Mouse (Mus musculus) naive thymus-derived CD4-positive, alpha-beta T cell, adult 2 months (primary cell): ENCODE measurements at regions not wholly inside any gene's neighbourhood (a gene's known extent, or its start where the extent isn't known, plus 50 kb on each side); places are given as distances from the start of the nearest gene placed in this dataset.

Experiments
- DNase-seq: peaks from one replicate; pipeline ENCODE4 v3.0.0-alpha.2; 2011; ENCODE audit warnings: low read depth

DNA sequence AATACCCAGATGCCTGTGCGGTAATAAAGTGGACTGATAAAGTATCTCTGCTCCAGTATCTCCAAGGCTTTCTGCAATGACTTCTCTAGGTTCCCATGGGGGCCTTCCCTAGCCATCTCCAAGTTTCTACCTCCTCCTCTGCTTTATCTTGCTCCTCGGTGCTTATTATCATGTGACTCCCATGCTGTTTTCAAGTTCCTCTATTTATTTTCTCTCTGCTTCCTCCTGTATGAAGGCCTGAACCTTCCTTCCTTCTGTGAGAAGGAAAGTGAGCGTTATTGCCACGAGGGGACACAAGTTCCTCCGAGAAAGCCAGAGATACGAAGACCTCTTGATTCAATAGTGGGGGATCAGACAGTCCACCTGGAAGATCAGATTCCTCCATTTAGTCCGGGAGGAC is 77.4 kb upstream of the Pkdcc start:
- DNase-seq, result no peak

DNA sequence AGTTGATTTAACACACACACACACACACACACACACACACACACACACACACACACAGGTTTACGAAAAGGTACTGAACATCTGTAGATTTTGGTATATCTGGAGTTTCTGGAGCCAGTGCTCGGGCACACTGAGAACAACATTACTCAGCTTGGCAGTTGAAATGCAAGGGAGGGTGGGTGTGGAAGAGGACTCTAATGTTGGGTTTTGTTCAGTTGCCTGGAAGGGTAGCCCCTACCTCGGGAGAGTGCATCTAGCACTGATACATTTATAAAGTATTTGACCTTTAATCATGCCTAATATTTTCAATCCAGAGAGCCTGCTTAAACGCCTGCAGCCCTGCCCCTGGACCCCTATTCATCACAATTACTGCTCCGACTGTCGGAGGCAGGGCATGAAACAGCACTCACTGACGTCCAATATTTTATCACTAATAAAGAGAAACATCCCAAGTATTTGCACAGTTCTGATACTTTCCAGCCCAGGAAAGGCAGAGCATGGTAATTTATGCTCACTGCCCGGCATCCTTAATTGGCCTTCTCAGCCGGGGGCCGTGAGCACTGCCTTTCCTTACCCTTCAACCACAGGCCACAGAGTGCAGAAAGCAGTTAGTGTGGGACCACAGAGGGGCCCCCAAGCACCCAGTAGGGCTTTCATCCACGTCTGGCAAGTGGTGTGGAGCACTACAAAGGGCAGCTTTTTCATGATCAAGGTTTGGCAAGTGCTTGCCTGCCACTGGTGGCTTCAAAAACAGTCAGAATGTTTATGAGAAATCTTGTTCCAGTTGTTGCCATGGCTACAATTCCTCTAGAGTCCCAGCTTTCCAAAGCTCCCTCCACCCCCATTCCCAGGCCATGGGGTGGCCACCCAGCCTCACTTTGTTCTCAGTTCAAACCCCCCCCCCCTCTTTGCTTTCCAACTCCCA is 76.3 kb upstream of the Pkdcc start:
- DNase-seq, result no peak

DNA sequence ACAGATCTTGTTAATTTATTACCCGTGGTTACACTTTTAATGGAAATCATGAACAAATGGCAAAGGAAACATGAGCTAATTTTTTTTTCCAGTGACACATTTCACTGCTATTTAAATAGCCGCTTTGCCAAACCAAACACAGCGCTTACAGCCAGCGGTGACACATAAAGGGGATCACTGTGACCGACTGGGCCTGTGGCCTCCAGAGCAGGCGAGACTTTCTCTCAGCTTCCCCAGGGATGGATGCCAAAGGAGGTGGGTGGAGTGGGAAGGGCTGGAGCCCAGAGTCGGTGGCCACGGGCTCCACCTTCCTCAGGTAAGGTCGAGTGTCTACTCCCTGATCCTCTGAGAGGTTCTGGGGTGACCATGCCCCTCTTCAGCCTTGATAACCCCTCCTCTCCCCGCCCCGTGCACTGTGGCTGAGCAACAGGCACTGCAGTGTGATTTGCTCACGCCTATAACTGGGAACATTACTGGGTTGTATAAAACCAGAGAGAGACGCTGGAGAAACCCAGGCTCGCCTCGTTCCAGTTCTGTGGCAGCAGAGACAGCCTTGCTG is 66.6 kb upstream of the Pkdcc start:
- DNase-seq, result no peak

DNA sequence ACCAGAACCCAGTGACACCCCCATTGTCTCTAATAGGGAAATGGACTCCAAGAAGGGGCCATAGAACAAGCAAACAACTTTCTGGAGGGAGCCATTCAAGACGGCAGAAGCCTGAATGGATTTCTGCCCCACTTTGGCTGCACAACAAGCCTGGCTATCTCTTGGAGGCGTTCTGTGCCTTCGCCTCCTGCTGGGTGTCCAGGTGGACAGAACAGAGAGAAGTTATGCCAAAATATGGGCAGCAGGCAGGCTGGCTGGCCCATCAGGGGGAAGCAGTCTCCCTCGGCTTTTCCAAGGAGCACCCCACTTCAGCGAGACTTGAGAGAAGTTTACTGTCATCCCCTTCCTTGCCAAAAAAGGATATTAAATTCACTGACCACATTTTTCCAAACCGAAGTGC is 65.8 kb upstream of the Pkdcc start:
- DNase-seq, result no peak

DNA sequence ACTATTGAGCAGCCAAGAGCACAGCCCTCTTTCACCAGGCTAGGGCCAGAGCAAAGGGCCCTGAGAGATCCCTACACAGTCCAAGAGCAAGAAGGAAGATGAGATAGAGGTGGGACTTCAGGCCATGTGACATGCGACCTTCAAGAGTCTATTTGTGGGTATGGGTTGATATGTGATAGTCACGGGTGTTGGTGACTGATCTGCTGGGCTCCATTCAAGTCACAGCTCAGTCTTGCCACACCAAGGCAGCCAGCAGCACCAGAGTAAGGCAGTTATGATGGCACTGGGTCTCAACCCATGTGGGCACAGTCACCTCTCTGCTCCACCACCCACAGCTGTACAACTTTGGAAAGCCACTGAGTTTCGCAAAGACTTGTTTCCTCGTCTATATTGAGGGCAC is 60.0 kb upstream of the Pkdcc start:
- DNase-seq, result no peak

DNA sequence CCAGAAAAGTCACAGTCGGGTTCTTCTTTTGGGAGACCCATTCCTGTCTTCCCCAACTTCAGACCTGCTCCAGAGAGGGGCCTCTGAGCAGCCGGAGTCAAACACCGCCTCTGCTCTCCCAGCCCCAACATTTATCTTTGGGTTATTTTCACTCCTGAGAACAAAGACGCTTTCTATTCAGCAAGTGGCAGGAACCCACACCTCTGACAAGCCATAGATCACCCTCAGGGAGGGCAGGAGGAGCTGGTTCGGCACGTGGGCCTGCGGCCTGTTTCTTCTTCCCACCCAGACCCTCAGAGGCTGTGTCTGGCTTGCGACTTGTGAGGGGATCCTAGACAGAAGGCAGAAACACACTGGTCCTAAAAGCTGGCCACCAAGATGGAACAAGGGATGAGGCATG is 58.4 kb upstream of the Pkdcc start:
- DNase-seq, result no peak

DNA sequence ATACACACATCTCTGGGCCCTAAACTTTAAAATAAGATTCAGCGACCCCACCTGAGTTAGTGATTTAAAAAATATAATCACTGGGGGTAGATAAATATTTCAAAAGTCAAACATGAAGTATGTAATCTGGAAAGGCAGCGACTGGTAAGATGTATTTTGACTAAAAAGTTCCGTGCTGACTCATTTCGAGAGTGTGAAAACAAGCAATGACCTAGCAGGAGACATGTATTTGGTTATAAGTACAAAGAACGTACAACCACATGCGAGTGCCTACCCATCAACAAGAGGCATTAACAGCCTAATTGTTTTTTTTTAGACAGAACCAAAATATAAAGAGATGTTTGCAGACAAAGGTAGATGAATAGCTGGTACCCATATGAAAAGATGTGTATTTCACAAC is 57.0 kb upstream of the Pkdcc start:
- peak; percentile 11 for DNase-seq

DNA sequence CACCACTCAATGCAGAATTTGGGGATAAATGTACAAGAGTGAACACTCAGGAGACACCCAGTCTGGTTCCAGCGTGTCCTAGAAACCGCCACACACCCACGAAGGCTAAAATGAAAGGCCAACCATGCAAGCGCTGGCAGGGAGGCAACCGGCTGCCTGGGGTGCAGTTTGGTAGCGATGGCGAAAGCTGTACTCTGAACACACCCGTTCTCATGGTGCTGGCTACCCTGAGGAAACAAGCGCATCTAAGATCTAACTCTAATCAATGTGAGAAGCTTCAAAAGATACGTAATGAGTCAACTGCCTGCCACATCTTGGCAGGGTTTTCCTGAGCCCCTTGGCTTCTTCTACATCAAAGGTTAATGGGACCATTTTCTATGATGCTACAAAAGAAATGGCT is 56.4 kb upstream of the Pkdcc start:
- DNase-seq, result peak; percentile 2

DNA sequence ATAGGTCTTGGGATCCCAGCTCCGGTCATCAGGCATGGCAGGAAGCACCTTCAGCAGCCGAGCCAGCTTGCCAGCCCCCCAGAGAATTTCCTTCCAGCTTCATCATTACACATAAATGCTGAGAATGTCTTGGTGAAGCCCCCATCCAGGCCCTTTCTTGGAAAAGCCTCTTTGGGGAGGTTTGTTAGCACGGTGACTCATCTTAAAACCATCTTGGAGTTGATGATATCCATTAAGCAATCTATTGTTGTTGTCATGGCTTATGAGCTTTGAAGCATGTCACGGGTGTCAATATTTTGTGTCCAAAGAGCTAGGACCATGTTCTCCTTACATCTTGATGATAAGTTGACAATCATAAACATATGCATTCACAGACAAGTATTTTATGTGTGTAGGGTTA is 55.5 kb upstream of the Pkdcc start:
- no peak for DNase-seq

DNA sequence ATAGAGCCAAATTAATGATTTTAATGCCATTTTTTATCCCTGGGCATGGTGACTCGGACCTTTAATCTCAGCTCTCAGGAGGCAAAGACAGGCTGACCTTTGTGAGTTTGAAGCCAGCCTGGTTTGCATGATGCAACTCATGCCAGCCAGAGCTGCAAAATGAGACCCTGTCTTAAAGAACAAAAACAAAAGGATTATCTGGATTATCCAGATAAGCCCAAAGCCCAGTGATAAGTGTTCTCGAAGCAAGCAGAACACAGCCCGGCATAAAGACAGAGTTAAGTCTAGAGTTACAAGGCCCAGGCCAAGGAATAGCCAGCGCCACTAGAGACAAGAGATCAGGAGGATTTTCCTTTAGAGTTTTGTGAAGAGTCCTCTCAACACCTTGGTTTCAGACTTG is 54.8 kb upstream of the Pkdcc start:
- no peak for DNase-seq

DNA sequence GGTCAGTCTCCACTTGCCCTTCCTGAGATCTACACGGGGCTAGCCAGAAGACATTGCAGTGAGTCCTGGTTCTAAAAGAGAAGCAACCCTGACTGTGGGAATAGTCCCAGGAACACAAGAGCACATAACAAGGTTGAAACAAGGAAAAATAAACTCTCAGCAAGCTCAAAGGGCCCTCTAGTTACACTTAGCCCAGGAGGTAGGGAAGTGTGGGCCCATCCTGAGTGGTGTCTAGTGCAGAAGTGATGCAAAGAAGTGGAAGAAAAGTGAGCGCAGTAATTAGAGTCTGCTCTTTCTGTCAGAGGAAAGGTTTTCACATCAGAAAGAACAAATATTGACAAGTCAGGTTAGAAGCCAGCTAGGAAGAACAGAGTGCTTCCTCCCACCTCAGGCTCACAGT is 53.4 kb upstream of the Pkdcc start:
- no peak for DNase-seq

DNA sequence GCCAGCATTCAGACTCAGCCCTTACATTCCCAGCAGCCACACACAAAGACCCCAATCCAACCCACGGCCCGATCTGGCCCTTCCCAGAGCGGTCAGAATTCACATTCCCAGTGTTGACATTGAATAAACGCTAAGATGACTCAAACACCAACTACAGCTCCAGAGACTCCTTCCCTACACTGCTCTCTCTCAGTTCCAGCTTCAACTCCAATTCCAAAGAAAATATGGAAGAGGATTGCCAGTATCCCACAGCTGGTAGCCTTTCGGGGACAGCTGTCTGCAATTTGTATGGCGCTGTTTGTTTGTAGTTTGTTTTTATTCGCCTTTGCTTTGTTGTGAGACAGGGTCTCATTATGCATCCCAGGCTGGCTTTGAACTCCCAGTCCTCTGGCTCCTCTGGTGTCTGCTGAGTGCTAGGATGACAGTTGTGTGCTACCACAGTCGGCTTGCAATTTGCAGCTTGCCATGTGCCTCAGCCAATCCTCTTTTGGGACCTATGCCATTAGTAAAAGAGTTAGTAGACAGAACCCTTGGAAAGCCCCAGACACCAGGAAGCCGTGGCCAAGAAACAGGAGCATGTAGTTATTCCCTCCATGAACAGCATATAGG is 51.0 kb upstream of the Pkdcc start:
- no peak for DNase-seq

DNA sequence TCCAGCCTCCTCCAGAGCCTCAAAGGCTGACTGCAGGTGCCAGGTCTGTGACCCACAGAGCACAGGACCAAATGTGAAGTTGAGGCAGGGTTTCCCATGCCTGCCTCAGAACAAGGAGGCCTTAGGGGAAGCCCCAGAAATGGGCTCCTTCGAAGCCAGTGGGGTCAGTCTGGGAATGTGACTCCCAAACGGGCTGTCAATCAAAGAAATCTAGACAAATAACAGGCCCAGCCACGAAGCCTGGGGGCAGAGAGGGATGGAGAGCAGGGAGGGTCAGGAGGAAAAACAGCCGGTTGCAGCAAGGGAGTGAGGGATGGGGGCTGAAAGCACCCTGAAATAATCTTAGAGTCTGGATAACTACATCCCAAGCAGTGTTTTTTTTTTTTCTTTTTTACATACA is 50.4 kb upstream of the Pkdcc start:
- no peak for DNase-seq

DNA sequence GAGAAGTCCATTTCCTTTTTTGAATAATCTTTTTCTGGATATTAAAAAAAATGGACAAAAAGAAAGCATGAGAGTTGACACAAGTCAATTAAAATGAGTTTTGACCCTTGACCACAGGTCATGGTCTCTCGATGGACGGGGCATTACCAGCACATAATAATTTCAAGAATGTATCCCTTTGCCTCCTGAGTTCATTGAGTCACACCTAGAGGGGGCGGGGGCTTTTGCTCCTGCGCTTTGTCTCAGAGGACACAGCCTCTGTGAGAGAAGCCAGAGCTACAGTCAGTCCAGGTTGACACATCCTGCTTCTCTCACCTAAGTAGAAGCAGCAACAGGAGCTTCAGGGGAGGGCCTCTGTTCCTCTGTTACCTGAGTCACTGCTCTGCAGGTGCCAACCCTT is 50.0 kb upstream of the Pkdcc start:
- DNase-seq, result no peak
